Mouse (Mus musculus): Measurements from ENCODE around the gene Utp4. TPM values are rescaled to one million over a fixed set of nuclear protein-coding genes. Genes with fewer than 3 reads are reported as not detected.
A peak's percentile ranks its signal among the peaks of the same experiment; 100 is the strongest.
"Not testable (repeated sequence)": the region's sequence is repeated elsewhere in the genome, so short reads cannot be mapped to it uniquely, and the experiment has no call there.

The Utp4 gene
- polyA plus RNA-seq, 1 experiment from 2014 or later, result 42.7 TPM

DNA sequence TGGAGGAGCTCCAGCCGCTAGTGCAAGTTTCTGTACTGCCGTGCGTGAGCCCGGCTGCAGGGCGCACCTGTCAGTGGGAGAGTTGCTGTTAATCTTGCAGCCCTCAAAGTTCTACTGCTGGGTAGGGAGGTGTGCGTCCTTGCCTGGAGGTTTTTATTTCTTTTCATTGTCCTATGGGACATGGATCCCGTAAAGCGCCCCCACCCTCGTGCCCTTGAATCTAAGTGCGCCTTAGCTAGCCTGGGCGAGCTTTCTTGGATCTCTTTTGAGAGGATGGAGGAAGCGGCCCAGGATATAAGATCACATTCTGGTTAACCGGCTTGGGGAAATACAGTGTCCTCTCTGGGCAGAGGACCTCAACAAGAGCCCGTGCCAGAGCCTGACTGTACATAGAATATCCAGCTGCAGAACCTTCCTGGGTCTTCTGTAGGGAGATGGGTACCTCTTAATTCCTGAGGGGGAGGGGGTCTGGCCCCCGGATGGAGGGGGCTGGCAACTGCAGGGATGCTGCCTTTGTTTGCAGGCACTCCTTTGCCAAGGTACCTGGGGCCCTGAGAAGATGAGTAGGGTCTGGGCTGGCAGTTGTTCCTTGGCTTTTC lies 22.0 kb upstream of the Utp4 start:
- peaks cover 19% of the 10 kb centered on the region for H3K27me3 ChIP-seq (ENCODE audit: control insufficient read depth, insufficient read depth, low read length)
- peak; percentile 35; the same call in 1 of the 2 replicates for ATAC-seq (ENCODE audit: low read depth)
- H3K9ac ChIP-seq (replicated peaks; ENCODE audit: low read depth, low read length), result peak overlapping the region; percentile 65
- peak overlapping the region; percentile 64 for H3K27ac ChIP-seq (ENCODE audit: low read depth, low read length)
- peaks cover 19% of the 10 kb centered on the region for H3K4me1 ChIP-seq (ENCODE audit: control insufficient read depth, insufficient read depth, low read length)
- H3K36me3 ChIP-seq (ENCODE audit: control insufficient read depth, insufficient read depth, low read length), result 0 out of 2 replicates have a peak, but pooled peaks cover 6% of the 10 kb centered on the region
- peak overlapping the region; percentile 95 for H3K4me2 ChIP-seq (ENCODE audit: low read depth, low read length)
- no peaks in the 10 kb centered on the region for H3K9me3 ChIP-seq (ENCODE audit: control insufficient read depth, low read length)
- under 1% methylated on average over 15 of the region's 15 CpGs for WGBS
- peak overlapping the region; percentile 55 for H3K4me3 ChIP-seq (ENCODE audit: low read depth, low read length)

DNA sequence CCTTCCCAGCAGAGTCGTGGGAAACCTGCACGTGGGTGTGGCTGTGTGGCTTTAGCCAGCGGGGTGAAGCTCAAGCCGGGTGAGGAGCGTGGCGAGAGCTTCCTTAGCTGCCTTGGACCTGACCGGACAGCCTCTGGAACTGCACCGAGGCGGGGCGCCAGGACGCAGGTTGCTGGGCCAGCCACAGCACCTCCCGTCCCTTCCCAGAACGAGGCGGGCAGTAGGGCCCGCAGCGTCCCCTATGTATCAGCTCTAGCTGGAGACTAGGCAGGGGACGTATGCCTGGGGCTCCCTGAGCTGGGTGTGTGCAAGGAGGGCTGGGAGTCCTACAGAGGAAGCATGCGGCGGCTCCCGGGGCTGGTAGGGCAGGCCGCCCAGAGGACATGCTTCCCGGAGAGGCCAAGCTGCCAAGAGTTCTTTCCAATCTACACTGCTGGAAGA lies 21.5 kb upstream of the Utp4 start:
- peak; percentile 41; the same call in 1 of the 2 replicates for ATAC-seq (ENCODE audit: low read depth)
- Histone ChIP-seq H3K9ac (replicated peaks; ENCODE audit: low read depth, low read length) (peak overlapping the region; percentile 65), H3K36me3 (ENCODE audit: control insufficient read depth, insufficient read depth, low read length) (0 out of 2 replicates have a peak, but pooled peaks cover 6% of the 10 kb centered on the region), H3K4me1 (ENCODE audit: control insufficient read depth, insufficient read depth, low read length) (peaks cover 19% of the 10 kb centered on the region), H3K27ac (ENCODE audit: low read depth, low read length) (peak overlapping the region; percentile 52; the same call in 1 of the 2 replicates), H3K4me2 (ENCODE audit: low read depth, low read length) (peak overlapping the region; percentile 95), H3K9me3 (ENCODE audit: control insufficient read depth, low read length) (no peaks in the 10 kb centered on the region), H3K27me3 (ENCODE audit: control insufficient read depth, insufficient read depth, low read length) (peaks cover 19% of the 10 kb centered on the region), H3K4me3 (ENCODE audit: low read depth, low read length) (peak overlapping the region; percentile 55)
- under 1% methylated on average over 22 of the region's 22 CpGs for whole genome bisulfite sequencing

DNA sequence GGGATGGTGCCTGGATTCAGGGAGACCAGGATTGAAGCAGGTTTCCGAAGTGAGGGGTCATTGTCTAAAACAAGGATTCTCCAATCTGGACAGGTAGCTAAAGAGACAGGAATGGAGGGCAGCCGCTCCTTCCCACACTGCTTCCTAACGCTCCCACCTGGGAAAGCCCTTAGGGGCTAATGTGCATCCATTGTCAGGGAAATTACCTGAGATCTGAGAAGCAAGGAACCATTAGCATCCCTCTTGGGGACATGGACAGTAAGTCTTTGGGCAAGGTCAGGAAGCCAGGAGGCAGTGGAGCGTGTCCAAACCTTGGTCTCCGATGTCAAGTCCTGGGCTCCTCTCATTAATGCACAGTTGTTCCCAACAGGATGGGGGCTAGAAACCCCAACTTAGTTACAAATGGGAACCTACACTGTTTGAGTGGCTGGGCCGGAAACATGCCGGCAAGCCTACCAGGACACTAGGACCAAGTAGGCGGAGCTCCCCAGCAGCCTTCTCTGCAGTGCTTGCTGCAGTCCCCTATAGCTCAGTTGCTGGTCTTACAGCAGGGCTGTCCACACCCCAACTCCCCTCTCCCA lies 20.9 kb upstream of the Utp4 start:
- peak overlapping the region; percentile 65 for H3K9ac ChIP-seq (replicated peaks; ENCODE audit: low read depth, low read length)
- ATAC-seq (ENCODE audit: low read depth), result no peak
- WGBS, result 9% methylated on average over 8 of the region's 8 CpGs
- H3K36me3 ChIP-seq (ENCODE audit: control insufficient read depth, insufficient read depth, low read length), result 0 out of 2 replicates have a peak, but pooled peaks cover 6% of the 10 kb centered on the region
- H3K9me3 ChIP-seq (ENCODE audit: control insufficient read depth, low read length), result no peaks in the 10 kb centered on the region
- peaks cover 19% of the 10 kb centered on the region for H3K4me1 ChIP-seq (ENCODE audit: control insufficient read depth, insufficient read depth, low read length)
- H3K27ac ChIP-seq (ENCODE audit: low read depth, low read length), result 0 out of 2 replicates have a peak overlapping the region, but pooled peaks have one; percentile 52
- H3K4me3 ChIP-seq (ENCODE audit: low read depth, low read length), result peak overlapping the region; percentile 55
- peaks cover 19% of the 10 kb centered on the region for H3K27me3 ChIP-seq (ENCODE audit: control insufficient read depth, insufficient read depth, low read length)
- H3K4me2 ChIP-seq (ENCODE audit: low read depth, low read length), result peak overlapping the region; percentile 95

DNA sequence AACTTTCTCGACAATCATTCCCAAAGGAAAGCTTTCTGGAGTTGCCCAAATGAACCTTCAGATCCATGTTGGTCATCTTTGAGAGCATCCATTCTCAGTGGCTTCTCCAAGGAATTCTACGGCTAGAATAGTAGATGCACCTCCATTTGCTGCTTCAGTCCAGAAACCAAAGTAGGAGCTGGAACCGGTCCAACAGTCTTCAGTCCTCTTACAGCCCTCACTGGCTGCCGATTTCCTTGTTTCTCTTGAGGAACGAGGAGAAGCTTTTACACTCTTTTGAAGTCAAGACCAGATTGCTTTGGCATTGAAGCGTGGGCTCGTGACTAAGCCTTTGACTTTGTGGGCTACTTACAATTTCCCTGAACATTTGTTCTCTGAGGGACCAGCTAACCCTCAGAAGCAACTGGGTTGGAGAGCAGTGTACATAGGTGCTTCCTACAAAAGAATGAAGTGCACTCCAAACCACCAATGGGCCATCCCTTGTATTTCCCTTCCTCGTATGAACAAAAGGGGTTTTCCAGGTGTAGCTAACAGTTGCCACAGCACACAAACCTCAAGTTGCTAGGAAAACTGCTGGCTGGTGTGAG lies 13.2 kb upstream of the Utp4 start:
- no peak overlapping the region for H3K4me3 ChIP-seq (ENCODE audit: low read depth, low read length)
- 91% methylated on average over 8 of the region's 8 CpGs for WGBS
- H3K9me3 ChIP-seq (ENCODE audit: control insufficient read depth, low read length), result no peaks in the 10 kb centered on the region
- H3K9ac ChIP-seq (replicated peaks; ENCODE audit: low read depth, low read length), result no peak overlapping the region
- no peak for ATAC-seq (ENCODE audit: low read depth)
- no peaks in the 10 kb centered on the region for H3K27me3 ChIP-seq (ENCODE audit: control insufficient read depth, insufficient read depth, low read length)
- H3K4me1 ChIP-seq (ENCODE audit: control insufficient read depth, insufficient read depth, low read length), result no peaks in the 10 kb centered on the region
- H3K27ac ChIP-seq (ENCODE audit: low read depth, low read length), result no peak overlapping the region
- H3K4me2 ChIP-seq (ENCODE audit: low read depth, low read length), result no peak overlapping the region
- peaks cover 22% of the 10 kb centered on the region for H3K36me3 ChIP-seq (ENCODE audit: control insufficient read depth, insufficient read depth, low read length)

DNA sequence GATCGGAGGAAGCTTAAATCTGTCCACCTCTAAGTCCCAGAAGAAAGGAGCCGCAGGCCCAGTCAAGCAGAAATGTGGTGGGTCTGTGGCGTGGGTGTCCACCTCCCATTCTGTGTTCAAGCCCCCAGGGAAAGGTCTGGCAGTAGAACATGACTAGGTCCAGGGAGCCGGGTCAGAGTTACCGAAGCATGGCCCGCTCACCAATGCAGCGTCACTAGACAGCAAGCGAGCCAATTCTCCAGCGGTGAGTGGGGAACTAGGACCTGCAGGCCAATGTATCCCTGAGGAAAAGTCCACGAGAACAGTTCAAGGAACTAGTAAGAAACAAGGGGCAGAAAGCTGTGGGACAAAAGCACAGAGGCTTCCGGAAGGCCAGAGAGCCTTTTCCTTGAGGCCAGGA lies 9.3 kb upstream of the Utp4 start:
- H3K4me2 ChIP-seq (ENCODE audit: low read depth, low read length); H3K4me3 ChIP-seq (ENCODE audit: low read depth, low read length); H3K27me3 ChIP-seq (ENCODE audit: control insufficient read depth, insufficient read depth, low read length); H3K27ac ChIP-seq (ENCODE audit: low read depth, low read length); H3K9ac ChIP-seq (replicated peaks; ENCODE audit: low read depth, low read length); H3K4me1 ChIP-seq (ENCODE audit: control insufficient read depth, insufficient read depth, low read length); ATAC-seq (ENCODE audit: low read depth); H3K9me3 ChIP-seq (ENCODE audit: control insufficient read depth, low read length): not testable (repeated sequence)
- 96% methylated on average over 11 of the region's 11 CpGs for WGBS
- peaks cover 38% of the 10 kb centered on the region for H3K36me3 ChIP-seq (ENCODE audit: control insufficient read depth, insufficient read depth, low read length)

DNA sequence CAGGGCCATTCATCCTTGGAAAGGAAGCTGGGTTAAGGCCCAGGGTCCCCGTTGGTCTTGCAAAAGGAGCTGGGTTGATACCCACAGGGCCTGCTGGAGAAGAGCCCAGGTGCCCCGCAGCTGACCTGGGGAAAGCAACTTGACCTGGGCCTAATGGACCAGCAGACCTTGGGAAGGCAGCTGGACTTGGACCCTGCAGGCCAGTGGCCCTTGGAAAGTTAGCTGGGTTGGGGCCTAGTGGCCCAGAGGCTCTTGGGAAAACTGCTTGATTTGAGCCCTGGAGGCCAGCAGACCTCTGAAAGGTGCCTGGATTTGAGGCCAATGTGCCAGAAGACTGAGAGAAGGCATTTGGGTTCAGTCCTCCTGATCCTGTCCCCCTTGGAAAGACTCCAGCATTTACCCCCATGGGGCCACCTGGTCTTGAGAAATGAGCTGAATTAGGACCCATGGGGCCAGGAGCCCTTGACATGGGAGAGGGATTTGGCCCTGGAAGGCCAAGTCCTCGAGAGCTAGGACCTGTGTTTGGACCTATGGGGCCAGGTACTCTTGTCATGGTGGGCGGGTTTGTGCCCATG lies 8.5 kb upstream of the Utp4 start:
- not testable (repeated sequence) for H3K27ac ChIP-seq (ENCODE audit: low read depth, low read length); H3K9me3 ChIP-seq (ENCODE audit: control insufficient read depth, low read length); H3K4me2 ChIP-seq (ENCODE audit: low read depth, low read length); H3K4me1 ChIP-seq (ENCODE audit: control insufficient read depth, insufficient read depth, low read length); ATAC-seq (ENCODE audit: low read depth); H3K9ac ChIP-seq (replicated peaks; ENCODE audit: low read depth, low read length); H3K27me3 ChIP-seq (ENCODE audit: control insufficient read depth, insufficient read depth, low read length); H3K4me3 ChIP-seq (ENCODE audit: low read depth, low read length)
- peaks cover 33% of the 10 kb centered on the region for H3K36me3 ChIP-seq (ENCODE audit: control insufficient read depth, insufficient read depth, low read length)
- 99% methylated on average over 4 of the region's 4 CpGs for WGBS

DNA sequence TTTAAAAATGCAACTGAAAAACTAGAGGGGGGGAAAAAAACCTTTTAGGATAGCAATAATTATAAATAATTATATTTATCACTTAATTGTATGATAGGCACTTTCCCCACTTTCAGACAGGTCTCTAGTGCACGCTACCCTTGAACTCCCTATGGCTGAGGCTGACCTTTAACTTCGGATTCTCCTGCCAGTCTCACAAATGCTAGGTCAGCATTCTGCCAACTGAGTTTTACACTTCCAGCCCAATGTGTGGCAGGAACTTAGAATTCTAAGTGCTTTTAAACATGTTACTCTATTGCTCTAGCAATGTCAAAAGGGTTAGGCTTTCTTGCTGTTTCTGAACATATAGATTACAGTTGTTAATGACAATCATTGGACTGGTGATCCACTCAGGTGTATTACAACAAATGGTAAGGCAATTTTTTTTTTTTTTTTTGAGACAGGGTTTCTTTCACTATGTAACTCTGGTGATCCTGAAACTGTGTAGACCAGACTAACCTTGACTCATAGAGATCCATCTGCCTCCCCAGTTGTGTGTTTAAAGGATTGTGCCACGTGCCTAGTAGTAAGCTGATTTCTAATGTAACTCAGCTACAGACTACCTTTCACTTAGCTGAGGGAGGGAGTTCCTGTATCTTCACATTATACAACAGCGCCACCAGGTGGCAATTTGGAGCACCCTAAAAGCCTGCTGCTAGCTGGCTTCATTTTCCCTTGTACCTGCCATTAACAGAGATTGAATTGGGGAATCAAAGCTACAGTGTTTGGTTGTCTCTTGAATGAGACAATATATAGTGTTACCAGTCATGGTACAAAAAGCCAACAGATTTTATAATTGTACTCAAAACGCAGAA lies 5.9 kb upstream of the Utp4 start:
- Histone ChIP-seq H3K4me3 (ENCODE audit: low read depth, low read length) (no peak overlapping the region), H3K27ac (ENCODE audit: low read depth, low read length) (no peak overlapping the region), H3K27me3 (ENCODE audit: control insufficient read depth, insufficient read depth, low read length) (no peaks in the 10 kb centered on the region), H3K9me3 (ENCODE audit: control insufficient read depth, low read length) (no peaks in the 10 kb centered on the region), H3K4me1 (ENCODE audit: control insufficient read depth, insufficient read depth, low read length) (peaks cover 5% of the 10 kb centered on the region; the same call in 1 of the 2 replicates), H3K9ac (replicated peaks; ENCODE audit: low read depth, low read length) (no peak overlapping the region), H3K36me3 (ENCODE audit: control insufficient read depth, insufficient read depth, low read length) (peaks cover 23% of the 10 kb centered on the region), H3K4me2 (ENCODE audit: low read depth, low read length) (no peak overlapping the region)
- peak; percentile 81 for ATAC-seq (ENCODE audit: low read depth)
- WGBS, result 47% methylated on average over 5 of the region's 5 CpGs

DNA sequence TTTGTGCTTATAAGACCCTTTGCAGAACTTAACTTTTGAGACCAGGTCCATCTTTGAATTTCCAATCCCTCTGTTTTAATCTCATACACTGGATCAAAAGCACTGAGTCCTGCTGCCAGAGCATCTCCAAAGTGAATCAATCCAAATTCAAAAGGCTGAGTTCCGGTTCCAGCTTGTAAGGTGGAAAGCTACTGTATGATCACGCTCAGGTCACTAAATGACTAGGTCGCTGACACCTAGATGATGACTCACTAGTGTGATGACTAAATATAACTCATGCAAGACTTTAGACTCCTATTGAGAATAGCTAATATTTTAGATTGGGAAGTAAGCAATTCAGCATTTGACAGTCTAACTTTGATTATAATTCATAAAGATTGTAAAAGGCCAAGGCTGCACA lies 4.6 kb upstream of the Utp4 start:
- Histone ChIP-seq H3K9ac (replicated peaks; ENCODE audit: low read depth, low read length) (no peak overlapping the region), H3K27me3 (ENCODE audit: control insufficient read depth, insufficient read depth, low read length) (no peaks in the 10 kb centered on the region), H3K4me1 (ENCODE audit: control insufficient read depth, insufficient read depth, low read length) (peaks cover 5% of the 10 kb centered on the region; the same call in 1 of the 2 replicates), H3K9me3 (ENCODE audit: control insufficient read depth, low read length) (no peaks in the 10 kb centered on the region), H3K4me3 (ENCODE audit: low read depth, low read length) (no peak overlapping the region), H3K27ac (ENCODE audit: low read depth, low read length) (no peak overlapping the region), H3K36me3 (ENCODE audit: control insufficient read depth, insufficient read depth, low read length) (peaks cover 16% of the 10 kb centered on the region), H3K4me2 (ENCODE audit: low read depth, low read length) (no peak overlapping the region)
- WGBS, result 90% methylated on average over 3 of the region's 3 CpGs
- ATAC-seq (ENCODE audit: low read depth), result no peak

All from neural tube, embryonic 14.5 days (tissue).